Mouse (Mus musculus): ENCODE results near the gene Ubald2. TPM values are rescaled to one million over a fixed set of nuclear protein-coding genes. Genes with fewer than 3 reads are reported as not detected.

Gene Ubald2
- polyA plus RNA-seq, 1 experiment from 2014 or later = 48.4 TPM

- H3K4me3 ChIP-seq (replicated peaks) = no peak overlapping the region
- no peak overlapping the region for H3K4me2 ChIP-seq
- H3K9ac ChIP-seq (replicated peaks) = no peak overlapping the region
- peaks cover 9% of the 10 kb centered on the region for H3K4me1 ChIP-seq (replicated peaks)
- H3K9me3 ChIP-seq = no peaks in the 10 kb centered on the region
- H3K36me3 ChIP-seq = peaks cover 54% of the 10 kb centered on the region
- no peaks in the 10 kb centered on the region for H3K27me3 ChIP-seq
- H3K27ac ChIP-seq = no peak overlapping the region
- ATAC-seq (ENCODE audit: insufficient number of reproducible peaks, insufficient read depth, low FRiP score, low TSS enrichment, low read depth) = no peak
Observed at GRCm38 (mm10) chr11:116488207-116488606, 54.3 kb downstream of the Ubald2 start.

Other genes starting within 250 kb of the Ubald2 start
- gene Ten1, start 235.2 kb upstream of the Ubald2 start, polyA plus RNA-seq (2016; fragmentation: Nextera tagmentation; extraction: Ambion mirVana) = 64.7 and 71.3 TPM in 2 replicates
- 18.1 and 21.2 TPM in 2 replicates for gene Acox1, start 235.0 kb upstream of the Ubald2 start, polyA plus RNA-seq (2016; fragmentation: Nextera tagmentation; extraction: Ambion mirVana)
- gene Evpl, start 196.0 kb upstream of the Ubald2 start, polyA plus RNA-seq (2016; fragmentation: Nextera tagmentation; extraction: Ambion mirVana) = 2.4 and 3.3 TPM in 2 replicates
- 110 and 112 TPM in 2 replicates for gene Srp68, start 159.9 kb upstream of the Ubald2 start, polyA plus RNA-seq (2016; fragmentation: Nextera tagmentation; extraction: Ambion mirVana)
- 0.20 TPM in 1 of 2 replicates, not detected in the other for gene Galr2, start 153.2 kb upstream of the Ubald2 start, polyA plus RNA-seq (2016; fragmentation: Nextera tagmentation; extraction: Ambion mirVana)
- gene Exoc7, start 126.9 kb upstream of the Ubald2 start, polyA plus RNA-seq (2016; fragmentation: Nextera tagmentation; extraction: Ambion mirVana) = 77.6 and 82.8 TPM in 2 replicates
- 0.18 TPM in 2 replicates for gene Foxj1, start 98.7 kb upstream of the Ubald2 start, polyA plus RNA-seq (2016; fragmentation: Nextera tagmentation; extraction: Ambion mirVana)
- 25.2 and 26.7 TPM in 2 replicates for gene Rnf157, start 21.1 kb upstream of the Ubald2 start, polyA plus RNA-seq (2016; fragmentation: Nextera tagmentation; extraction: Ambion mirVana)
- 0.35 TPM in 2 replicates for gene Qrich2, start 32.1 kb downstream of the Ubald2 start, polyA plus RNA-seq (2016; fragmentation: Nextera tagmentation; extraction: Ambion mirVana)
- gene Prpsap1, start 60.1 kb downstream of the Ubald2 start, polyA plus RNA-seq (2016; fragmentation: Nextera tagmentation; extraction: Ambion mirVana) = 186 and 199 TPM in 2 replicates
- 1.4 and 1.8 TPM in 2 replicates for gene Sphk1, start 96.8 kb downstream of the Ubald2 start, polyA plus RNA-seq (2016; fragmentation: Nextera tagmentation; extraction: Ambion mirVana)
- 14.8 and 21.7 TPM in 2 replicates for gene Ube2o, start 147.4 kb downstream of the Ubald2 start, polyA plus RNA-seq (2016; fragmentation: Nextera tagmentation; extraction: Ambion mirVana)
- not detected in 2 replicates for gene Aanat, start 152.3 kb downstream of the Ubald2 start, polyA plus RNA-seq (2016; fragmentation: Nextera tagmentation; extraction: Ambion mirVana)
- 4.1 and 5.1 TPM in 2 replicates for gene Rhbdf2, start 192.9 kb downstream of the Ubald2 start, polyA plus RNA-seq (2016; fragmentation: Nextera tagmentation; extraction: Ambion mirVana)
- gene Prcd, start 219.4 kb downstream of the Ubald2 start, polyA plus RNA-seq (2016; fragmentation: Nextera tagmentation; extraction: Ambion mirVana) = 0.45 and 0.63 TPM in 2 replicates
- gene Cygb, start 220.2 kb downstream of the Ubald2 start, polyA plus RNA-seq (2016; fragmentation: Nextera tagmentation; extraction: Ambion mirVana) = 3.1 and 3.6 TPM in 2 replicates